Mouse (Mus musculus) left cerebral cortex, adult 11 months (tissue): ENCODE data around the gene Stk11.
"Not testable (repeated sequence)": the region's sequence is repeated elsewhere in the genome, so short reads cannot be mapped to it uniquely, and the experiment has no call there.

ENCODE experiments used
- DNase-seq: peaks from one replicate; pipeline ENCODE4 v3.0.0; 2022; ENCODE audit warnings: low spot score

Gene Stk11

DNA sequence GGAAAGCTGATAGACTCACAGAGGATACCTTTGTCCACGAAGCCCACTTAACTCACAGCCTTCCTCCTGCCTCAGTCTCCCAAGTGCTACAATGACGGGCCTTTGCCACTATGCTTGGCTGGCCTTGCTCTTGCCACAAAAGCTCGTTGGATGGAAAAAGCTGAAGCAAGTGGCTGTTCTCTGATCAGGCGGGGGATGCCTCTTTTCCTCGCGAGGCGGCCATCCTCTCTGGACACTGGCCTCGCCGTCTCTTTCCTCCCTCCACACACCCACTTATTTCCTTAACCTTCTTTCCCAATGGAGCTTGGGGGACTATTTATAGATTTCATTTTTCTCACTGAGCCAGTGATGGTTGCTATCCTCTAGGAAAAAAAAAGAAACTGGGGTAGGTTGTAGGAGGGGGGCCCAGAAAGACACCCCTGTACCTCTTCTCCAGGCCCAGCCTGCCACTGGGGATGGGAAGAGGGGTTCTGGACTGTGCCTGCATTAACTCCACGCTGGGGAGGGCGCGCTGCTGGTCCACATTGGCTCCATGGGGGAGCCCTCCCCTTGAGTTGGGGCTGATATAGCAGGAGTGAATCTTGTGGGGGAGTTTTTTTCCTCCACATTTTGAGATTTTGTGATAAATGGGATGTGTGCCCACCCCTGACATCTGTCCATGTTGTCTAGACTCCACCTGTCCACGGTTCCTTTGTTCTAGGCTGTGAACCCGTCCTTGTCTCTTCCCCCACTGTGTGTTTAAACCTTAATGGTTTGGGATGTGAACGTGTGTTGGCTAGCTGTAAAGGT lies 41.7 kb downstream of the Stk11 start:
- no peak for DNase-seq

DNA sequence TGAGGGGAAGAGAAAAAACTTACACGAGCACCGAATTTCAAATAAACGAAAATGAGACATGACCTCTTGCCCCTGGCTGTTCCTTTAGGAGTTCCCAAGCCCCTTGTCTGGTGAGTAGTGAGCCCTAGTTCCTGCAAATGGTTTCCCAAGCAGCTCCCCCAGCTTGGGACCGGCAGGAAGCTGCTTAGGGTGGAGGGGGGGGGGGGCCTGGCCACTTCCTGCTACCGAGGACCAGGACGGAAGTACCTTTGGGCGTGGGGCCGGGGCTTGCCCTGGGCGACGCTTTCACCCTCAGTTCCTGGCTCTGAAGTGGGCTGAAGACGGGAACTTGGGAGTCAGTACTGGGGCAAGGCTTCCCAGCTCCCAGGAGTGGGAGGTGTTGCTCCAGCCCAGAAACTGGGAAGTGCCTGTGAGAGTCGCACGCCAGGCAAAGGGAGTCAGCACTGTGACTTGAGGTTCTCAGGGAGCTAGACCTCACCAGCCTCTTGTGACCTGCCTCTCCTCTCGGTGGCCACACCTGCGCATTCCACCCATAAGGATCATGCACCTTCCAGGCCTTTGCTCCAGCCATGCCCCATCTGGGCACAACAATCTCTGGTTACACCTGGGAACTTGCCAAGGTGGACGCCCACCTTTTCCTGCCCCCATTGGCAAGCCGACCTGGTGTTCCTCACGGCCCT lies 42.8 kb downstream of the Stk11 start:
- no peak for DNase-seq

DNA sequence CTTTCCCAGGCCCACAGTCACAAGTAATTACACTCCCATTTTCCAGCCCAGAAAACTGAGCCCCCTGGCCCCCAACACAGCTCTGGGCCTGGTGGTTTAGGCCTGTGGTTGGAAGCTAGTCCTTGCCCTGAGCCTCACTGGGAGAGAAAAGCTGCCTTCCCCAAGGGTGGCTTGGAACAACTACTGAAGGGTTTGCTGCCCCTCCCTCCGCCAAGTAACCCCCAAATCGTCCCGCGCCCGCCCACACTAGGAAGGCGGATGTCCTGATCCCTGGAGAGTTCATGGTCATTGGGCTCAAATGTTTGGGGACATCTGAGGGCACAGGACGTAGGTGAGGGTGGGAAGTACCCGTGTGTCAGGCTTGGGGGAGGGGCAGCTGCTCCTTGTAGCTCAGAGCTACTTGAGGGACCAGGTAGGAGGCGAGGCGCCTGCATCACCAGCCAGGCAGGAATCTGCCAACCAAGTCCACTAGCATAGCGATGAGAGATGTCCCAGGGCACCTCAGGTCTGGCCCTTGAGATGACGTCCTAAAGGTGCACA lies 43.5 kb downstream of the Stk11 start:
- DNase-seq = no peak

DNA sequence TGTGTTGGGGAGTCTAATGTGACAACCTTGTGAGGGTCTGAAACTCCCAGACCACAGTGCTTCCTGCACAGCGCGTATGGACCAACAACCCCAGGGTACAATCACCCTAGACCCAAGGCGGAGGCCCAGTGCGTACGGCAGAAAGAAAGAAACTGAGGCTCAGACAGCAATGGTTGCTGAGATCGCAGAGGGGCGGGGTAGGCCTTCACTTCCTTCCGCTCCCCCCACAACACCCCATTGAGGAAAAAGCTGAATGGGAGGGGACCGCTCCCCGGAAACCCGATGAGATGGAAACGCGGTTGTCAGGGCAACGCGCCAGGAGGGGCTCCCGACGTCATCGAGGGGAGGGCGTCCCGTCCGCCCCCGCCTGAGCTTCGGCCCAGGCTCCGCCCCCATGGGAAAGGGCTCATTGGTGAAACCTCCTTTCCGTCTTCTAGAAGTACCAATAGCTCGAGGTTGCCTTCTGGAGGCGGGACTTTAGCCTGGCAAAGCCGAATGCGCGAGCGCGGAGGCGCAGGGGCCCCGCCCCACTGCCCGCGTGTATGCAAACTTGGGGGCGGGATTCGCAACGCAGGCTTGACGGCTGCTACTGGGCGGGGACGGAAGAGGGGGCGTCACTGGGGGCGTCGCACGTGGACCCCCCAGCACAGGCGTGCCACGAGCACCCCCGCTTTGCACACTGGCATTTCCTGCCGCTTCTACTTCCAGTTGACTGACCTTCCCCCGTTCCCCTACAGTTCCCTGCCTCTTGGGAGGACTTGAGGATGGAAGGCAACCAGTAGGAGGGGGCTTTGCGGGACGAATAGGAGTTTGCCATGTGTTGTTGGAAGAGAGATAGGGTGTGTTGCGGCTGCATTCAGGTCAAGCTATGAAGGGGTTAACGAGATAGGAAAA lies 44.2 kb downstream of the Stk11 start:
- peak; percentile 99 for DNase-seq

DNA sequence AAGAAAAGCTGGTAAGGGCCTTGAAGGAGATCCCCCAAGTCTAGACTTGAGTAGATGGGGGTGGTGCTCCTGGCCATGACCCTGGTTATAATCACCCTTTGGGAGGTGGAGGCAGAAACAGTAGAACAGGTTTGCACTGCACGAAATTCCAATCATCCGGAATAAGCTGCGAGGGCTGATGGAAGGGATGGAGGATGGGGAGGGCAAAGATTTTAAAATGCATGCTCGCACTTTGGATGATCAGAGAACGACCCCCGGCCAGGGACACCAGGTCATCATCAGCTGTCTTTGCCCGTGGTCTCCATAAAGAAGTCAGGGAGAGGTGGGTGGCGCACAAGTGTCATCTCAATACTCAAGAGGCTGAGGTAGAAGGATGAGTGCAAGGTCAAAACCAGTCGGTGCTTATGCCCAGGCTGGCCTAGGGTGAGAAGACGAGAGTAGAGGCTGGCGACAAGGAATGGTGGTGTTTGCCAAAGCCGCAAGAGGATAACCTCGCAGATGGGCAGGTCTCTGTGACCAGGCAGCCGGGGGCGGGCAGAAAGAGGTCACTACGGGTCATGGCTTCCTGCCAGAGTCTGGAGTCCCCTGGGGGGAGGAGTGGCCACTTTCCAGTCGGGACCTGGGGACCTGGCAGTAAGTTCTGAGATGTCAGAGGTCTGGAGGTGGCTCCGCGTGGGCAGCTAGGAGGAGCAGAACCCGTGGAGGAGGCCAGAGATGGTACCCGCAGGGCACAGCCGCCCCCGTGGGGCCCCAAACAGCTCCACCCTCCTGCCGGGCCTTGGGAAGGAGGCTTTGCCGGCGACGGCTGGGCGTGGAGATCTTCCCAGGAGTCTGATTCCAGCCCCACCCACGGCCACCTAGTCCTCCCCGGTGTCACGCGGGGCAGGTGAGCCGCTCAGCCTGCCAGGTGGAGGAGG lies 45.1 kb downstream of the Stk11 start:
- no peak for DNase-seq

DNA sequence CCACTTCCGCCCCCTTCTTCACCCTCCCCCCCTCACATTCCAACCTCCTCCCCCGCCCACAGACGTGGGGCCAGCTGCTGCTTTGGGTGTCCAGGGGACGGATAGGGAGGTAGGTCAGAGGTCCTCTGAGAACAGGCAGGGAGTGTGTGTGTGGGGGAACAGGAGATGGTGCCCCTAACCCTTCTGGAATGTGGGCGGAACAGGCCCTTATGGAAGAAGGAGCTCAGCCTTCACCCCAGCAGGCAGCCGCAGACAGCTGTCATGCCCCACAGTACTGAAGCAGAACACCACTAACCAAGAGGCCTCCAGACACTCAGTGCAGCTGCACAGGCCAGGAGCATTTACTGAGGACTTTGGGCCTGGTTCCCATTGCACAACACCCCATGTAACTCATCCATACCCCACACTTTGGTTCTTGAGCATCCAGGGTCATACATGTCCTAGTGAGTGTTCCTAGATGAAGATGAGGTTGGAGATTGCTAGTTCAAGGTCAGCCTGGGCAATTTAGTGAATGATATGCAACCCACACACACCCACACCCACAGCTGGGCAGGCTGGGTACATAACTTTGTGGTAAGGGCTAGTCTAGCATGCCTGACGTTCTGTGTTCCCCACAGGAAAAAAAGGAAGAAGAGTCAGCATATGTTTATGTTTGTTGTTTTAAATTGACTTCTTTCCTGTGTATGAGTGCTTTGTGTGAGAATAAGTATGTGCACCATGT lies 46.1 kb downstream of the Stk11 start:
- DNase-seq = no peak

DNA sequence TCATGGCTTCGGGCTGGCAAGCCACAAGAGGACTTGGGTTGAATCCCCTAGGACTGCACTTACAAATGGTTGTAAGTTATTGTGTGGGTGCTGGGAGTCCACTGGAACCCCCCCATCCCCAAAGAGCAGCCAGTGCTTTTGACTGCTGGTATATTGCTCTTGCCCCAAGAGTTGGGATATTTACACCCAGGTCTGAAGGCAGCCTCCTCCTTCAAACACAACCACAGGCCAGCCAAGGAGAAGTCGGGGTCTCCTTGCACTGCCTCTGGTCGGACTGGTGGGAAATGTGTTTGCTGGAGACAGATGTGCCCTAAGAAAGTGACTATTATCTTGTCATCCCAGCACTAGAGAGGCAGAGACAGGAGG lies 46.6 kb downstream of the Stk11 start:
- DNase-seq = no peak

DNA sequence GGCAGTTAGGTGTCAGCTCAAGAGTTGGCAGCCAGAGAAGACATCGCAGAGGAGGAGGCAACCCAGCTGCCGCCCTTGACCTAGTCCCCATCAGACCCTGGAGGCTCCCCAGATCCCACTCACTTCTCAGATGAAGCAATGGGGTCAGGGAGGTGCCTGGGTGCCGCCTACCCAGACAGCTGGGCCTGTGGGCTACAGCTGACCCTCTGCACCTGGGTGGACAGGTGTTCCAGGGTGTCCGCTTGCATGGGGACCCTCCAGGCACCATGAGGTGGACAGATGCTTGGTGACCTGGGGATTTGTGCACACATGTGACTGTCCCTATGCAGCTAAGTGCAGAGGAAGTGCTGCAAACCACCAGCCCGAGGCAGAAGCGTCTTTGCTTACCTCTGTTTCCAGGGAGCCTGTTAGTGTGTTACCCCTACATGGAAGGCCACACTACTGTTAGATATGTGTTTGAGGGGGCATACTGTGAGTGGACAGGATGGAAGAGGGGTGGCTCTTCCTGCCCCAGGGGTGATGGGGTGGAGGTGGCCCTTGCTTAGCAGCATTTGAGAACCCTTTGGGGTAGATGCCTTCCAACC lies 47.2 kb downstream of the Stk11 start:
- no peak for DNase-seq

DNA sequence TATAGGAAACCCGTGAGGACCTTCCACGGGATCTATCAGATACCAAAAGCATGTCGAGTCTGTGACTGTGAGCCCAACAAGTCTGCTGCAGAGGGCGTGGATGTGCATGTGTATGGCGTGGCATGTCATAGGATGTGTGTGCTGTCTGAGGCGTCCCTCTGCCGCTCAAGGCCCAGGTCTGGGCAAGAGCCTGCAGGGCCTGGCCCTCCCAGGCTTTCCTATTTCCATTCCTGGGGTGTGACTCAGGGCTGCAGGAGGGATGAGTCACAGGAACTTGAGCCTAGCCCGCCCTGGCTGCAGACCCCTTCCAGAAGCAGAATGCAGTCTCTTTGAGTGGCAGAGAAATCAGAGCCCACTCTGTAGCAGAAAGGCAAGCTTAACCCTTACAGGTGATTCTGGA lies 48.1 kb downstream of the Stk11 start:
- no peak for DNase-seq

DNA sequence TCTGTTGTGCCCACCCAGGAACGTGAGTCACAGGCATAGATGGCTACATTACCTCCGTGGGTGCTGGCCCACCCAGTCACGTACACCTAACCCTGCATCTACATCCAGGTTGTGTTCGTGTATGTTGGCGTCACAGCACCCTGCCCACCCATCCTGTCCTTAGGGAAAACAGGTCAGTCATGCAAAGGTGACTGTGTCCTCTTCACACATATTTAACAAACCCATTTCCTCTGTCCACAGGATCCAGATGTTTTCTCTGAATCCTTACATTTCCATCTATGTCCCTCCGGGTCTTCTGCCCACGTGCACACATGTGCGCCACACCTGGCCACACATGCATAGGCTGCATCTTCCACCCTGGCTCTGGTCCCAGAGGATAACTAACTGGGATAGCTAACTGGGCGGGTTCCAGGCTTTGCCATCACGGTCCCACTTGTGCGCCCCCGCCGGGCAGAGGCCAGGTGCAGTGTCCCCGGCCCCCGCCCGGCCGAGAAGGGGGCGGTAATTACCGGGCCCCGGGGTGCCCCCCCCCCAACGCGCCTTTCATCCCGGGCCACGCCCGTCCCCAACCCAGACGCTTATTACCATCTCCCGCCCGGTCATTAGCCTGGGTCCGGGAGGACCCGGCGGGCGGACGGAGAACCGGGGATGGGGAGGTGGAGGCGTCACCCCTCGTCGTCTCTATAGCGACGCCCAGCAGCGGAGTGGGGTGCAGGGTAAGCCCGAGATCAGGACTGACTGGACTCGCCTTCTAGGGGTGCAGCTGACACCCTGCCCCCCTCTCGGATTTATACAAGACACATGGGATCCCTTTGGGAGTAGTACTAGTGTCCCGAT lies 48.8 kb downstream of the Stk11 start:
- DNase-seq = no peak

DNA sequence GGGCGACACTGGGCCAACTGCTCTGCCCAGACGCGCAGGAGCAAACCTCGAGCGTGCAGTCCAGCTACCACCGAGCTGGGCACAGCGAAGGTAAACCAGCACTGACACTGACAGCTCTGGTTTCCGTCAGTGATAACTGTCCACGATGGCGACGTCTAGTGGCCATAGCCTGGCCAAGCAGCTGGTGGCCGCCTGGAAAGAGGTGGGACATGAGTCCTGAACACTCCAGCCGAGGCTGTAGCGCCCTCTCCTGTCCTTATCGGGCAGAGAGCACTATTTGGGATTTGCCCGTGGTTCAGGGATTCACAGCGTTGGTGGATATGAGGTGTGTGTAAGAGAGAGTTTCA lies 49.4 kb downstream of the Stk11 start:
- peak; percentile 93 for DNase-seq

DNA sequence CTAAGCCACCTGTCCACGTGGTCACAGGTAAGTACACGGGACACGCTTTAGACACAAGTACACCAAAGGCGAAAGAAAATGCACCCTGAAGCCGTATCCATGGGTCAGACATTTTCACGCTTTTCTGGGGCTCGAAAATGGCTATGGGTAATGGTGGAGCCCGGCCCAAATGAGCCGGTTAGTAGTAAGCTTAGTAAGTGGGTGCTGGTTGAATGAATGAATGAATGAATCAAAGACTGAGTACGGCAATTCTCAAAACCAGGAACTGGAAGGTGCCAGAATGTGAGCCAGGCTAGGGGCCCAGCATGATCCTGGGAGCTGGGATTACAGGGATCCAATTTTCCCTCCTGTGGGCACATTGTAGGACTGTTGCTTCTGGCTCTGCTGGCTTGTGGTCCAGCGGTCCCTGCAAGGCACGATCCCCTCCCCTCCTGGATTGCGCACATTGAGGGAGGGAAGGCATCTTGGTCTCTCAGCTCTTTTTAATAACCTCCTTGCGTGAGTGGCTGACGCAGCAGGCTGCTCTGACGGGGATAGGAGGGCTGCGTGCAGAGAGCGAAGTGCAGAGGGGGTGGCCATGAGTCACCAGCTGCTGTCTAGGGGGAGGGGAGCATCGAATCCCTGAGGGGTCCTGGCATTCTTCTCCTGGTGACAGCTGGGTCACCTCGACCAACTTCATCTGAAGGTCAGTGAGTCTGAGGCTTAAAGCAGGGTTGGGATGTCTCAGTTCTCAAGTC lies 50.0 kb downstream of the Stk11 start, which contains the start of gene Cirbp:
Cirbp (plus strand) TSS at position 594 of the 737 bp plus-strand sequence.
- DNase-seq = no peak

DNA sequence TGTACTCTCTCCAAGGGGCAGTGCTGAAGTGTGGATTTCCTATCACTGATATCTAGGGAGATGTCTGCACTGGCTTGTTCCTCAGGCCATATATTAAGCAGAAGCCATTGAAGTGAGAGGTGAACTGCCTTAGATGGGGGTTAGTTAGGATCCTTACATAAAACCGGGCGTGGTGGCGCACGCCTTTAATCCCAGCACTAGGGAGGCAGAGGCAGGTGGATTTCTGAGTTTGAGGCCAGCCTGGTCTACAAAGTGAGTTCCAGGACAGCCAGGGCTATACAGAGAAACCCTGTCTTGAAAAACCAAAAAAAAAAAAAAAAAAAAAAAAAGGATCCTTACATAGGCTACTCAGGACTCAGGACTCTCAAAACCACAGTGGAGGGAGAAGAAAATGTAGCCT lies 50.5 kb downstream of the Stk11 start:
- not testable (repeated sequence) for DNase-seq

DNA sequence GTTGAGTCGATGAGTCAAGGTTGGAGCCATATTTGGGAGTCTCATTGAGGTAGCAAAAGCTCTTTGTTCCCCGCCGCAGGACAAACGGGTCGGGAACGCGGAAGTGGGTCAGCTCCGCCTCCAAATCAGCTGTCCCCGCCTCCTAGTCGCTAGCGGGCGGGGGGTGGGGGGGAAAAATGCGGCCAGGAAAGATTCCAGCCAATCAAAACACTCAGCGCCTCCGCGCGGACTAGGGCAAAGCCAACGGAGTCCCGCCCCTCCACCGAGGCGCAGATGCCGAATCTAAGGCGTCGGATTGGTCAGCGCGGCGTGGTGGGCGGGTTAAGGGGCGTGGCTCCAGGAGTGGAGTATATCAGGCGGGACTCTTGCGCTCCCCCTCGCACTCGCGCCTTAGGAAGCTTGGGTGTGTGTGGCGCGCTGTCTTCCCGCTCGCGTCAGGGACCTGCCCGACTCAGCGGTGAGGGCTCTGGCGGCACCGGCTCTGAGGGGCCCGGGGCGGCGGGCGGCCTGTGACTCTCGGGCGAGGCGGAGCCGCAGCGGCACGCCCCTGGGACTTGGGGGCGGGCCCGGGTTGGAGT lies 51.9 kb downstream of the Stk11 start:
- peak; percentile 96 for DNase-seq

DNA sequence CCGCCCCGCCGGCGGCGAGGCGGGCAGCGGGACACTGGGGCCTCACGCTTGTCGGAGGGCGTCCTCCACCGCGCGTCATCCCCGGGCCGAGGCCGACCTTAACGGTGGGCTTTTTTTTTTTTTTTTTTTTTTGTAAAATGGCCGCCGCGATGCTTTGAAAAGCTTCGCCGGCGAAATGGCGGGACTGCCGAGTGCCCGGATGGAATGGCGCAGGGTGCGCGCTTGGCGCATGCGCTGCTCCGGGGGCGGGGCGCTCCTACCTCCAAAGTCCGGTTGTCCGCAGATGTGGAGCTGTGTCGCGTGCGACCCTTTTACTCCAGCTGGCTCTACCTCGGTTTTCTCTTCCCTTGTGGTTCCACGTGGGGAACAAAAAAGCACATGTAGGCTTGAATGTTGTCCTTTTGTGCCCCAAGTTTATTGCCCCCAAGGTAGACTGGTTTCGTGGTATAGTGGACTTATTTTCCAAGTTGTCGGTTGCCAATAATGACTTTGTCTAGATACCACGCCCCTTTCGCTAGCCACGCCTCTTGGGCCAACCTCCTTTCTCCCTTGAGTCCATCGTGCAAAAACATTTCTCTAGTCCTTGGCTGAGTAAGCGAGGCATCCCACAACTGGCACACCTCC lies 52.5 kb downstream of the Stk11 start:
- no peak for DNase-seq

DNA sequence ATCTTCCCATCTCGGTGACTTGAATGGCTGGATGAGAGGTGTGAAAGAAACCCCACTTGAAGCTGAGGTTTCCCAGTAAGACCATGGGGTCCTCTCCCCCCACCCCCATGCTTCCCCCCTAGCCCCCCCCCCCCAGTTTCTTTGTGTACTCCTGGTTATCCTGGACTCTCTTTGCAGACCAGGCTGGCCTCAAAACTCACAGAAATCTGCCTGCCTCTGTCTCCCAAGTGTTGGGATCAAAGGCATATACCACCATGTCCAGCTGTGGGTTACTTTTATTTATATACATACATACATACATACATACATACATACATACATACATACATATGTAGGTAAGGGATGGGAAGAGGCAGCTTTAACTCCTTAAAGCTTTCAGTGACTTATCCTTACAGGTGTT lies 53.5 kb downstream of the Stk11 start:
- DNase-seq = no peak

DNA sequence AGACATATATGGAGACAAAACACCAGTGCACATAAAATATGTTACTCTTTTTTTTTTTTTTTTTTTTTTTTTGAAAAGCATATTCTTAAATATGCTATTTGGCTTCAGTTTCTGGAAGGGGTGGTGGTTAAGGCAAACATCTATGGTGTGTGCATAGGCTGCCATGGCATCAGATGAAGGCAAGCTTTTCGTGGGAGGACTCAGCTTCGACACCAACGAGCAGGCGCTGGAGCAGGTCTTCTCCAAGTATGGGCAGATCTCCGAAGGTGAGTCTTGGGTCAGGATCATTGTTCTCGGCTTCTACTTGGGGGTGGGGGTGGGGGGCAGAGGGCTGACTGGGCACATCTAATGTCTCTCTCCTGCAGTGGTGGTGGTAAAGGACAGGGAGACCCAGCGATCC lies 54.0 kb downstream of the Stk11 start:
- no peak for DNase-seq

DNA sequence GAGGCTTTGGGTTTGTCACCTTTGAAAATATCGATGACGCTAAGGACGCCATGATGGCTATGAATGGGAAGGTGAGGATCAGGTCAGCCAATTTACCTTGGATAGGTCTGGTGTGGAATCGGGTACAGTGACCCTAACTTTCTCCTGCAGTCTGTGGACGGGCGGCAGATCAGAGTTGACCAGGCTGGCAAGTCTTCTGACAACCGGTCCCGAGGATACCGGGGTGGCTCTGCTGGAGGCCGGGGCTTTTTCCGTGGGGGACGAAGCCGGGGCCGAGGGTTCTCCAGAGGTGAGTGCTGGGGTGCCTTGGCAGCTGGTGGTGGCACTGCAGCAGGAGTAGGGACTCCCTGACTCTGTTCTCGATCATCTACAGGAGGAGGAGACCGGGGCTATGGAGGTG lies 54.4 kb downstream of the Stk11 start:
- no peak for DNase-seq
